Mouse (Mus musculus) gastrocnemius, postnatal 4 days (tissue): ENCODE data around the gene Cnot6l. TPM values are rescaled to one million over a fixed set of nuclear protein-coding genes. Genes with fewer than 3 reads are reported as not detected.

Experiments used
- DNase-seq, 2 experiments: peaks; one replicate each; pipeline ENCODE4 v3.0.0; 2021 to 2022; ENCODE audit warnings: low spot score in 2 of 2, mixed read lengths in 2 of 2
- long read RNA-seq, 2 experiments: library from polyadenylated mRNA; stranded (forward); transcript quantifications; one replicate each; pipeline ENCODE4 v2.0.0; 2021
- total RNA-seq, 2 experiments: library from RNA; stranded (reverse); gene quantifications; 2 replicates each; pipeline ENCODE4 v1.2.3; 2021

Cnot6l gene
- 10 to 100 TPM; 74.8 to 85.1 TPM for total RNA-seq
- long read RNA-seq, experiment 1, full-length matches to known transcripts: 3 of 14 reads
- long read RNA-seq, experiment 1, partial matches to known transcripts: 1 of 14 reads
- long read RNA-seq, experiment 1, other reads (novel, unspliced or antisense): 10 of 14 reads
- long read RNA-seq, experiment 2, full-length matches to known transcripts: 4 of 6 reads
- long read RNA-seq, experiment 2, partial matches to known transcripts: 0 of 6 reads
- long read RNA-seq, experiment 2, other reads (novel, unspliced or antisense): 2 of 6 reads

DNA sequence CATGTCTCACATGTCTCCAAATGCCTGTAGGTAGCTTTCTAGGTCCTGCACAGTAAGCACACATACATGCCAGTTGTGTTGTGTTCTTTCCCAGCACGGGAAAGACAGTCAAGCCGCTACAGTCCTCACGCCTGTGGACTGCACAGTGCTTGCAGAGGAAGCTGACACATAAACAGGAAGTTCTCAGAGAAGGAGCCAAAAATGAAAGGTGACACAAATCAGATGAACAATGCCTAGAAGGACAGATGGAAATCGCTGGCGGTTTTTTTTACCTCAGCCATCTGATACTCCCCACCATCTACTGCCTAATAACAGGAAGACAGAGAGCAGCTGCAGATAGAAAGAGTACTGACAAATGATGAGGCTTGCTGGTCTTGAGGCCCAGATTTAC lies at the start of gene Cnot6l:
TSS of gene Cnot6l (minus strand) at position 151 of the 391 bp plus-strand sequence.
- DNase-seq: no peak

DNA sequence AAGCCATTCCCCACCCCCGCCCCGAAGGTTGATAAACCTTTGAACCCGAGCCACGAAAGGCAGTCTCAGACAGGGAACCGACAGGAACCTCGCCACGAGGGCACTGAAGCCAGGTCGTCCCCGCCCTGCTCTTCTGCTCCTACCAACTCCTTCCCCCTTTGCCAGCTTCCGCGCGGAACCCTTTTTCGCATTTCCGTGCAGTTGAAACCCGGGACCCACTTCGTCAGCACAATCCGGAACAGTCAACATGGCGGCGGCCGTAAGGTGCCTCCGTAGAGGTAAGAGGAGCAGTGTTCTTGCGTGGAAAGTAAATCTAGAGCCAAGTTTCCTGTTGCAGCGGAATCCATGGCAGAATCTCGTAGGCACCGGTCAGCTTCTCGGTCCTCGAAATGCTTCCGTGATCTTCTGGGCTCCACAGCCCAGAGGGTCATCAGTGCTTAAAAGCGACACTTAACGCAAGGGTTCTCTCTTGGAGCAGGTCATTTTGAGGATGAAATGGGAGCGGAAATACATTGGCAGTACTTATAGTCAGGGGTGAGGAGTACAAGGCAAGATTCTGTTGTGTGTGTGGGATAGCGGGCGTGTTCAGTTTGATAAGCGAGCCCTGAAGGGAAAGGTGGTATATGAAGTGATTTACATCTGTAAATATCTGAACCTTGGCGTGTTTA lies 46.1 kb upstream of the Cnot6l start:
- DNase-seq: peak; percentile 81 to 89

DNA sequence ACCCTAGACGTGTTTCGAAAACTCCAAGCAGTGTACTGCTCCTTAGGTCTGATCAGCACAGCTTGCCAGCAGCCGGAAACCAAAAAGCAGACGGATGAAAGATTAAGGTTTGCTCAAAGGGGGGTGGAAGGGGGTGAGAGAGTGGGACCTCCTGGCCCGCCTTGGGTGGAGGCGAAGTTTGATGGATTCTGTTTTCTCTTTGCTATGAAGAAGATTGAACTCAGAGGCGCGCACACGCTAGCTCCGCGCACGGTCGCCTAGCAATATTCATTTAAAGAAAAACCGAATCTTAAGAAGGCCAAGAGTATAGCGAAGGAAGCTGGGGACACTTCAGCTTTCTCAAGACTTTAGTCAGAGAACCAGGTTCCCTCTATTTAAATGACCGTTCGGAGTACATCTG lies 45.5 kb upstream of the Cnot6l start, which contains the start of gene Mrpl1:
TSS of gene Mrpl1 (plus strand) at position 35 of the 400 bp plus-strand sequence.
- DNase-seq: peak in 1 of 2 experiments; percentile 20

DNA sequence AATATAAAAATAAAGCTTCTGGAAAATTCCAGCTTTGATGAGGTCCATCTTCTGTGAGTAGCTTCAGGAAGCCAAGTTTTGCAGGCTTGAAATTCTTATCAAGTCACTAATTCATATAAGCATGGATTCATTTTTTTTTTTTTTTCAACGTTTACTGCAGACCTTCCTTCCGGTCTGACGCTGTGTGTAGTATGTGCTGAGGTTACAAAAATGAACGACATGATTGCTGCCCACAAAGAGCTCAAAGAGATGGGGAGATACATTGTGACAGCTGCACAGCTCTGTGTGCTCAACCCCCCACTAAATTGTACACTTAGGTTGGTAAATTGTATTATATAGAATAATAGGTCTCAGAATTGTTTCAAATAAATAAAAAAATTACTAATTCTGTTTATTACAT lies 44.6 kb upstream of the Cnot6l start:
- no peak for DNase-seq

DNA sequence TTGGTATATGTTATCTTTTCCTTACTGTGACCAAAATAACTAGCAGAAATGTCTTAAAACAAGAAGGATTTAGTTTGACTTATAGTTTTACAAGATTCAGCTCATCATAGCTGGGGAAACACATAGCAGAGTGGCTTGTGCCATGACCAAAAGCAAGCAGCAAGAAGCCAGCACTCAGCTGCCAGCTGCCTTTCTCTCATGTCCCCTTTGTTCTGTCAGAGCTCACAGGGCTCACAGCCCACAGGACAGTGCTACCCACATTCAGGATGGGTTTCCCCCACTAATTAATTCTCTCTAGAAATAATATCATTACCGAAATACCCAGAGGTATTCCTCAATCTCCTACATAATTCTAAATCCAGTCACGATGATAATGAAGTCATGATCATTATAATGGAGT lies 43.6 kb upstream of the Cnot6l start:
- DNase-seq: no peak

DNA sequence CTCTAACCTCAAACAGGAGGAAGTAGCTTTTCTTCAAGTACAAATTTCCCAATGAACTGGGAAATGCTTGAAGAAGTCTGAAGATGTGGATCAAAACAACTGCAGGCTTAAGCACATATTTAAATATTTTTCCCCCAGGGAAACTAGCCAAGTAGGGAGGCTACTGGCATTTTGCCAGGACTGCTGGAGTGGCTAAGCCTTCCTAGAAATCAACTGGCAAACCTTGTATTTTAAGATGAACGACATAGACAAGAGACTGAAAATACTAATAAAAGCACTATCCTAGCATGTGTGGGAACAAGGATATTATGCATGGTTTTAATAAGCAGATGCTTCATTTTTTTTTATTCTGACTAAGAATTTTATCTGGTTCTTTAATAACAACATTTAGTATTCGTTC lies 42.9 kb upstream of the Cnot6l start:
- DNase-seq: peak in 1 of 2 experiments; percentile 47

DNA sequence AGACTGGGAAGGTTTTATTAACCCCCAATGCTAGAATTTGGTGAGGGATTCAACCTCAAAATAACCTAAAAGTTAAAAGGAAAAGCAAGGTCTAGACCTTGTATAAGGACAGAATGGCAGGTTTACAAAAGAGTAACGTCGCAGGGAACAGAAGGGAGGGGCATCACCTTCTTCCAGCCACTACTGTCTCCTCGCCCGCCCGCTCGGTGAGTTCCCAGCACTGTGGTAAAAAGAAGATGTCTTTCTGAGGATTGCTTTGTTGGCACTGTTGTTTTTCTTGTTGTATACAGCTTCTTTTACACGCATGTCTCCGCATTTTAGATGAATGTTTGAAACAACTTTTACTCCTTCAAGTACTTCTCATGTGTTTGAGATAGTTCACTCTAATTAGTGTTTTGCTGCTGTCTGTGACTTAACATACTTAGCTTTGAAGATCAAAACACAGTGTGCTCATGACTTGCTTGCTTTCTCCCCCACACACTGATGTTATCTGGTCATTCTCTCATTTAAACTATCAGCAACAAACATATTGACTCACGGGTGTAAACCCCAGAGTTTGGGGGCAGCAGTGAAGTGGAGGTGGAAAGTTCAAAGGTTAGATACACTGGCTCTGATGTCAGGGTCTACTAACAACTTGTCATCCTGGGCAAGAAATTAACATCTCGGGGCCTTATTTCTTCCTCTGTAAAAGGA lies 37.6 kb upstream of the Cnot6l start:
- DNase-seq: no peak

DNA sequence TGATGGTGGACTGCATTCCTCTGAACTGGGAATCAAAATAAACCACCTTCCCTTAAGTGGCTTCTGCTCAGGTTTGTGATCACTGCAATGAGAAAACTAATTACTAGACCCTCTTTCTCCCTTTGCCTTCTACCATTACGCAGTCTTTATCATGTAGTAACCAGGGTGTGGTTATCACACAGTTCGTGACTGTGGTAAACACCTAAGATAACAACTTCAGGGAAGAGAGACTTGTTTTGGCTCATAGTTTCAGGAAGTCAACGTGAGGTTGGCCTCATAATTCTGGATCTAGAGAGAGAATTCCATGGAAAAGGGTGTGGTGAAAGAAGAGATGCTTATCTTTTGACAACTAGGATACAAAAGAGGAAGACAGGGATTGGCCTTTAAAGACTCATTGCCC lies 36.3 kb upstream of the Cnot6l start:
- no peak for DNase-seq

DNA sequence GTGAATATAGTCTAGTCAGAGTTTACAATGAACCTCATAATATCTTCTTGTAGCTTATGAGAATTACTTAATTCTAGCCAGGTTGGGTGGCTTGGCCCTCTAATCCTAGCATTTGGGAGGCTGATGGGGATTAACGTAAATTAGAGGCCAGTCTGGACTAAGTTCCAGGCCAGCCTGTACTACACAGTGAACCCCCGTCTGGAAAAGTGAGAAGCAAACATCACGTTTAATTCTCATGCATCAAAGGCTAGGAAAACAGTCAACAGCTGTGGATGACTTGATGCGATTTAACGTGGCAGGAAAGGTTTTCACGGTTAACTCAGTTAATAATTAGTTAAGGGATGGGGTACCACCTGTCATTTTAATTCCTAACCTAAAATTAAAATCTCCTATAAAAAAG lies 34.3 kb upstream of the Cnot6l start:
- DNase-seq: no peak

DNA sequence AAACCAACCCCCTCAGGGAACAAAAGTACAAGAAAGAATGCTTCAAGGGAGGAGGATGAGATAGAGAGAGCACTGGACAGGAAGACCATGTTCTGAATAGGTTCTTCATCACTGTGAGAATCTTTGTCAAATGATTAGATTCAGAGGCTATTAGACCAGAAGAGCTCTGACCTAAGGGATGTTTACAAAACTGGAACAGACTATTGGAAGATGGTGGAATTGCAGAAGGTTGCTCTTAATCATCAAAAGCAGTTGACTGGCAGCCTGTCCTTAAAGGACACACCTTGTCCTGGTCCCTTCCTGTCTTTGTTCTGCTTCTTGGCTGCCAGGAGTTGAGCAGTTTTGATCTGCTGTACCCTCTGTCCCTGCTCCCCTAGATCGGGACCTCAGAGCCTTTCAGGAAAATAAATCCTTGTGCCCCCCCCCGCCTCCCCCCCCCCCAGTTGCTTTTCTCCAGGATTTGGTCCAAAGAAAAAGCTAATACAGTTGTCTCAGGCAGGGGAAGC lies 32.6 kb upstream of the Cnot6l start:
- DNase-seq: no peak

- DNase-seq: no peak
Observed at GRCm38 (mm10) chr5:96191251-96191650, 27.3 kb upstream of the Cnot6l start.

DNA sequence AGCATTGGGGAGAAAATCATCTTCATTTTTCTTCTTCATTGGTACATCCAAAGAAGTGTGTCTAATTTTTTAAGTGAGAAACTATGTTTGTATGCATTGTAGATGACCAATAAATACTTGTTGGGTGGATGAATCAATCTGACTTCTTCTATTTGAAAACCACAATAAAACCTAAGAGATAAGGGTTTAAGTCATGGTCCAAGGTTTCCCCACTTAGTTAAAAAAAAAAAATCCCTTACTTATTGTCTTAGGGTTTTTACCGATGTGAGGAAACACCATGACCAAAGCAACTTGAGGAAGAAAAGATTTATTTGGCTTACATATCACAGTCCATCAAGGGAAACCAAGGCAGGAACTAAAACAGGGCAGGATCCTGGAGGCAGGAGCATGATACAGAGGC lies 25.8 kb upstream of the Cnot6l start:
- DNase-seq: no peak

GRCm38 (mm10) chr5:96183987-96184386 lies 20.0 kb upstream of the Cnot6l start:
- no peak for DNase-seq

DNA sequence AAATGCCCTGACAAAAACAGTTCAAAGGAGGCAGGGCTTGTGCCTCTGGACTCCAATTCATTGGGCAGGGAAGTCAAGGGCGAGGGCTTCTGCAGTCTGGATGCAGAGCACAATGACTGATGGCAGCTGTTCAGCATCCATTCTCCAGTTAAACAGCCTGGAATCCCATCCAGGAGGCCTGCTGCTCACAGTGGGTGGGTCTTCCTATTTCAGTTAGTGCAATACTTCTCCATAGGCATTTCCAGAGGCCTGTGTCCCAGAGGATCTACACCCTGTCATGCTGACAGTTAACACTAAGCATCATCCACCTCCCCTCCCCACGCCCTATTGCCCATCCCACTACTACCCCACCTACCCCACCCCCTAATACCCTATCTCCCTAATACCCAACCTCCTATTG lies 19.2 kb upstream of the Cnot6l start:
- no peak for DNase-seq

- no peak for DNase-seq
Observed at GRCm38 (mm10) chr5:96176879-96177358, 12.9 kb upstream of the Cnot6l start.

- no peak for DNase-seq
Observed at GRCm38 (mm10) chr5:96176121-96176520, 12.2 kb upstream of the Cnot6l start.

DNA sequence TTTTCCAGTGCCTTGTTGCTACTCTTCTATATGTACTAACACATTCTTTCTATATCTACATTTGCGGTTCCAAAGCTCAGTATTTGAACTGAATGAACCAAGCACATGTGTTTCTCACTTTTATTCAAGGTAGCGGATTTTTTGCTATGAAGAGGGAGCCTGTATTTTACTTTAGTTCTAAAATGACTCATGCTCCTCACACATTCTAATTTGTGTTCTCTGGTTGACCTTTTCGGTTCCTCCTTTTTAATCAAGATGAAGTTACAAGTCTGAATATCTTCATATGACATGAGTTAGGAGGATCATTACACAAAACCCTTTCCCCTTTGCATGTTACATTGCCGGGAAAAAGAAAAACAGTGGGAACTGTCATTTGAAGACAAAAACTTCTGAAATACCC lies 7.8 kb upstream of the Cnot6l start:
- DNase-seq: no peak

DNA sequence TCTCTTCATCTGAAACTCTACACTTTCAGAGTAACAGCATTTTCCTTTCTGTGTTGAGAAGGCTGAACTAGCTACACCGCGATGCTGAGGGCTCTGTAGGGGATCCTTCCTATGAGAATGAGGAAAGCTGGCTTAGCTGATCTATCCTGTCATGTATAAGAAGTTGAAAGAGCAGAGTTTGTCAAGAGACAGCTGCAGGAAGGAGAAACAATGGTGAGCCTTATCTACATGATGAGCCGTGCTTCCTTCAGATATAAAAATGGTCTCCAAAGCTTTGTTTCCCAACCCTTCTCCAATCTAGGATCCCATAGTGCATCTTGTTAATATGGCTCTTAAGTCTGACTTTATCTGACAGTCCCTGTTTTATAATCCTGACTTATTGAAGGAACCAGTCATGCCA lies 6.5 kb upstream of the Cnot6l start:
- no peak for DNase-seq

GRCm38 (mm10) chr5:96166761-96167160 lies 2.8 kb upstream of the Cnot6l start:
- no peak for DNase-seq

DNA sequence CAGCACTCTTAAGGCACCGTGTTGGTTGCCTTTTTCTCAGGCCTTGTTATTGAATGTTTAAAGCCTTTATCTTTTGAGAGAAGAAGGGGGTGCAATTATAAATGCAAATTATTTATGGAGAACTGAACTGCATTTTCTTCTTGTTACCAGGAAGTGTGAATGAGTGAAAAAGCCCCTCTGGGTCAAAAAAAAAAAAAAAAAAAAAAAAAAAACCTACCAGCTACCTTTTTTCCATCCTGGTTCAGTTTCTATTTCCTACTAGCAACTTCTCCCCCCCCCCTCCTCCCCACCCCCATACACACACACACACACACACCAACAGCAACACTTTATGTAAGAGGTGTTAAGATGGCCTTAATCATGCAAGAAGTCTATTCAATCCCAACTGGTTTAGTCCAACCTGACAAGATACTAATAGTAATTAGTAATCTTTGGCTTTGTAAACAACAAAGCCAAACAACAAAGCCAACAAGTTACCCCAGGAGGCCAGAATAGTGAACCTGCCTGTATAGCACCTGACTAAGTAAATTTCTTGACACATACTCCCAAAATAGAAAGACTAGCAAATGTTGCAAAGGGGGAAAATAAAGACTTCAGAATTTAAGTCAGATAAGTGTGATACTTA lies 463 bp downstream of the Cnot6l start:
- no peak for DNase-seq
